Mouse (Mus musculus): ENCODE data around the gene Cybb.
A peak's percentile ranks its signal among the peaks of the same experiment; 100 is the strongest.
"Not testable (repeated sequence)": the region's sequence is repeated elsewhere in the genome, so short reads cannot be mapped to it uniquely, and the experiment has no call there.

DNA sequence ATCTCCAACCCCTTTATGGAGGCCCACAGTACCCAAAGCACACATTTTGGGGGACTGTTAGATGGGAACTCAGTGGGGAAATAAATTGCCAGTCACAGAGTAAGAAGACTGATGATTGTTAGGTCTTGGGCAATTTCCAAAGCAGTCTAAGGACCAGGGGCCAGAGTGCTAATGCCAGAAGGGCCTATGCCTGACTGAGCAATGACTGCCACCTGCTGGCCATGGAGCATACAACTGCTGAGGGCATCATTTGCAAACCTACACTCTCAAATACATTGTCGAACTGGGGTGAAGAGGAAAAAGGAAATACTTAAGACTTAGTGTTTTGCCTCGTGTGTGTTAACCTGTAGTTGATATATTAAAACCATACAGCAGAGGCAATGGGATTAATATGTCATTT, 32.4 kb upstream of the Cybb start:
- TF ChIP-seq CTCF (IDR thresholded peaks at IDR 0.05; ENCODE audit: low read depth, low read length): peak; percentile 8
- TF ChIP-seq POLR2A (IDR thresholded peaks at IDR 0.05; ENCODE audit: insufficient read depth, low read length); EP300 (IDR thresholded peaks at IDR 0.05; ENCODE audit: insufficient read depth, low read depth, low read length): not testable (repeated sequence)

All from ES-Bruce4 (cell line).